Mouse (Mus musculus): ENCODE measurements around the gene Ap4b1.

GRCm38 (mm10) chr3:103836453-103836852 is 27.1 kb downstream of the Ap4b1 start:
- TF ChIP-seq ZNF384 (IDR thresholded peaks at IDR 0.05; ENCODE audit: low read depth, low read length) (no peak), MAFK (IDR thresholded peaks at IDR 0.05; ENCODE audit: insufficient read depth, low read depth, low read length) (no peak), ZC3H11A (IDR thresholded peaks at IDR 0.05; ENCODE audit: borderline replicate concordance, low read depth, low read length) (no peak)

Data from ES-E14 (cell line).